Mouse (Mus musculus) intestine, embryonic 16.5 days (tissue): Measurements from ENCODE around the gene Clybl. TPM values are rescaled to one million over a fixed set of nuclear protein-coding genes. Genes with fewer than 3 reads are reported as not detected.

ENCODE experiments used
- ATAC-seq: fragments of 200-750 bp; cut with Nextera tagmentation; 2 replicates; pipeline ENCODE4 v1.8.0; 2017; ENCODE audit warnings: moderate TSS enrichment, moderate library complexity
- H3K27ac ChIP-seq: fragments of 300-500 bp; sonication (generic); 2 replicates; pipeline ENCODE4 v1.5.1; 2014; ENCODE audit warnings: mild to moderate bottlenecking, low read length
- H3K27me3 ChIP-seq: fragments of 300-500 bp; sonication (generic); replicated peaks from 2 replicates; pipeline ENCODE4 v1.6.1; 2014; ENCODE audit warnings: low read length, control low read depth, mixed read lengths; ENCODE audit not compliant: control insufficient read depth, insufficient read depth
- H3K36me3 ChIP-seq: fragments of 300-500 bp; sonication (generic); 2 replicates; pipeline ENCODE4 v1.6.1; 2014; ENCODE audit warnings: low read length, control low read depth; ENCODE audit not compliant: control insufficient read depth, insufficient read depth
- H3K4me1 ChIP-seq: fragments of 300-500 bp; sonication (generic); 2 replicates; pipeline ENCODE4 v1.6.1; 2014; ENCODE audit warnings: low read length, control low read depth, mixed read lengths; ENCODE audit not compliant: control insufficient read depth, insufficient read depth
- H3K4me2 ChIP-seq: fragments of 300-500 bp; sonication (generic); 2 replicates; pipeline ENCODE4 v1.6.1; 2014; ENCODE audit warnings: low read depth, low read length, control low read depth
- H3K4me3 ChIP-seq: fragments of 300-500 bp; sonication (generic); 2 replicates; pipeline ENCODE4 v1.5.1; 2014; ENCODE audit warnings: mild to moderate bottlenecking, low read length
- H3K9ac ChIP-seq: fragments of 300-500 bp; sonication (generic); 2 replicates; pipeline ENCODE4 v1.6.1; 2014; ENCODE audit warnings: low read depth, low read length
- H3K9me3 ChIP-seq: fragments of 300-500 bp; sonication (generic); 2 replicates; pipeline ENCODE4 v1.6.1; 2016; ENCODE audit warnings: low read length, control low read depth; ENCODE audit not compliant: control insufficient read depth
- WGBS: fragments of 180-500 bp; shearing (Covaris S2); extraction: QIAGEN DNeasy Blood & Tissue Kit; methylation state at CpG from one replicate; pipeline ENCODE4 v1.1.7; 2014; 5-methylcytosine and 5-hydroxymethylcytosine counted together
- polyA plus RNA-seq: library from polyadenylated mRNA; unstranded; fragments of >200 nt; fragmentation: Nextera tagmentation; extraction: Ambion mirVana; gene quantifications from 2 replicates; pipeline ENCODE4 v1.2.1, GENCODE M21; 2015

Clybl gene
- polyA plus RNA-seq, 1 experiment from 2014 or later = 38.7 TPM

DNA sequence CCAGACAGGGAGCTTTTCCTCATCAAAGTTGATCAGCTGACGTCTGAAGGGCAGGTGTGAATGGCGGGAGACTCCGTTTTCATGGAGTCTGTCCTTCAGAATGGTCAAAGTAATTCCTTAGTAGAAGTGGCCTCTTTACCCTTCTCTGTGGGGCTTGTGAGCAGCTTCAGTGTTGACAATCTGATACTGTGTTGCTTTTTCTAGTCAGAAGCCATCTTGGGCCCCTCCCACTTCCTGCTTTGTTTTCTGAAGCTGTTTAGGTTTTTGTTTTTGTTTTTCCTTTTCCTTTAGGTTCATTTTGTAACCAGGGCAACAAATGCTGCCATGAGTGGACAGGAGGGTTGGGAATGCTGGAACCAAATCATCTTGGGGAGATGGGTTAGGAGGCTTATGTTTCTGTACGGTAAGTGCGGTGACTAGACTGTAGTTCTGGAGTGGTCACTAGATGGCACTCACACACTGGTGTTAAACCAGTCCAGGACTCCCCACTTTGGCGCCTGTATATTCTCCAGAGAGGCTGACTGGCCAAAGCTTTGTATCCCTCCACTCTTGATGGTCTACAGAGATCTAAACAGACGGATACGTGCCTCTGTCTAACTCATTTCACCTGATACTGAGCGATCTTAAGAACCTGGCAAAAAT lies 42.1 kb downstream of the Clybl start:
- Histone ChIP-seq H3K36me3 (no peaks in the 10 kb centered on the region), H3K4me3 (peak overlapping the region; percentile 31), H3K27me3 (peaks cover 12% of the 10 kb centered on the region), H3K4me2 (peak overlapping the region; percentile 47), H3K9ac (no peak overlapping the region), H3K4me1 (no peaks in the 10 kb centered on the region), H3K9me3 (no peaks in the 10 kb centered on the region), H3K27ac (no peak overlapping the region)
- 25% methylated on average over 9 of the region's 9 CpGs for WGBS
- peak; percentile 87 for ATAC-seq

DNA sequence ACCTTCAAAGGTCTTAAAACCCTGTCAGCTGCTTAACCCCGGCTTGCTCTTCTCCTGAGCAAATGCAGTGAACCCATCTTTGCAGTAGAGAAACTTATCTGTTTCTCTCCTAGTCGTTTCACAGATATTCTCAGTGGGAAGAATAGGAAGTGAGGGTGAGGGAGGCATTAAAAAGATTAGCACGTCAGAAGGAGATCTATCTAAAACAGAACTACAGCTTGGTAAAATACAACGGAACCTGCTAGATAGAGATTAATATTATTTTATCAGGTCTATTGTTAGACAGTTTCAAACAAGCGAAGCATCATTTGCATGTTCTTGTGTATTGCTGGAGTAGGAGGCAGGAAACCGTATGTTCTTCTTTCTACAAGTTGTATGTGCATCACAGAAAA lies 42.6 kb downstream of the Clybl start:
- no peaks in the 10 kb centered on the region for H3K9me3 ChIP-seq
- H3K36me3 ChIP-seq = no peaks in the 10 kb centered on the region
- H3K27ac ChIP-seq = no peak overlapping the region
- H3K4me2 ChIP-seq = no peak overlapping the region
- WGBS = 56% methylated on average over 6 of the region's 6 CpGs
- no peak overlapping the region for H3K9ac ChIP-seq
- H3K4me1 ChIP-seq = no peaks in the 10 kb centered on the region
- H3K27me3 ChIP-seq = peaks cover 13% of the 10 kb centered on the region
- no peak overlapping the region for H3K4me3 ChIP-seq
- no peak for ATAC-seq

DNA sequence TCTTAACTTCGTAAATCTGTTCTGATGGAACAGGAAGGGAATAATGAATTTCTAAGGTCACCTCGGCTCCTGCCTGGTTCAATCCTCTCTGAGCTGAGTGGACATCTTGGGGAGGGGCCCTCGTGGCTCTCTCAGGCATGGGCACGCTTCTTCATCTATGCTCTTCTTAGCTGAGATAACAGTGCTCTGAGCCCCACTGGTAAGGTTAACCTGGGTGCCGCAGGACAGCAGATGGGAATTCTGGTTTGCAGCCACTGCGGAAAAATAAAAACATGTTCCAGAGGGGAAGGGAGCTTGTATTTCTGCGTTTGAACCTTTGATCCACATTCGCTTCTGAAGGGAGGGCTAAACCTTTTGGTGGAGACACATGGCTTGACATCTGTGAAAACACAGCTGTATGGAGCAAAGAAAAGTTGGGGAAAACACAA lies 43.0 kb downstream of the Clybl start:
- H3K4me2 ChIP-seq = no peak overlapping the region
- no peak for ATAC-seq
- no peak overlapping the region for H3K4me3 ChIP-seq
- peaks cover 17% of the 10 kb centered on the region for H3K27me3 ChIP-seq
- WGBS = 65% methylated on average over 8 of the region's 8 CpGs
- no peaks in the 10 kb centered on the region for H3K9me3 ChIP-seq
- H3K27ac ChIP-seq = no peak overlapping the region
- no peaks in the 10 kb centered on the region for H3K4me1 ChIP-seq
- H3K36me3 ChIP-seq = no peaks in the 10 kb centered on the region
- H3K9ac ChIP-seq = no peak overlapping the region

DNA sequence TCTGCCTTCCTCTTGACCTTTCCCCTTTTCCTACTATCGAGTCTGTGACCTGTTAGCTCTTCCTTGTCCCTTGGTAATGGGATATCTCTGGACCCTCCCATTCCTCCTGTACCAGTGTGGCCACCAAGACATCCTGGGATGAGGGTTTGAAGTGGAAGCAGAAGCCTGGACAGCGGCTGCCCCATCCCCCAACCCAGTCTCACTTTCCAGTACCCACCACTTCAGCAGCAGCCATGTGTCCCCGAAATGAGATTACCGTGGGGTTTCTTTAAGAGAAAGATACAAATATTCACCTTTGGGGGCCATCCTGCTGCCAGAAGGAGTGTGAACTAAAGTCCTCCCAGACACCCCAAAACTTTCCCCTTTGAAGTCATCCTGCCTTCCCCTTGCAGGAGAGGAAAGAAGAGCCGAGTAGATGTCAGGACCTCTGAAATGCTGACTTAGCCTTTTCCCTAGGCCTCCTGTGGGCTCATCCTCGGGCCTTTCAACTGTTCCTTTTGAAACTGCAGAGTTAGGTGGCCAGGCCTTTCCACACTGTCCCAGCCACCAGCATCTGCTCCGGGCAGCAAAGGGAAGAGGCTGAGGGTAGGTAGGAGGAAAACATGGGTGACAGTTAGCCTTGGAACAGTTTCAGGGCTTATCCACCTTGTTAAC lies 44.1 kb downstream of the Clybl start:
- no peaks in the 10 kb centered on the region for H3K9me3 ChIP-seq
- H3K27ac ChIP-seq = no peak overlapping the region
- H3K9ac ChIP-seq = no peak overlapping the region
- H3K36me3 ChIP-seq = no peaks in the 10 kb centered on the region
- no peak overlapping the region for H3K4me2 ChIP-seq
- H3K4me3 ChIP-seq = no peak overlapping the region
- H3K27me3 ChIP-seq = peaks cover 17% of the 10 kb centered on the region
- WGBS = 34% methylated on average over 7 of the region's 7 CpGs
- ATAC-seq = no peak
- H3K4me1 ChIP-seq = no peaks in the 10 kb centered on the region

DNA sequence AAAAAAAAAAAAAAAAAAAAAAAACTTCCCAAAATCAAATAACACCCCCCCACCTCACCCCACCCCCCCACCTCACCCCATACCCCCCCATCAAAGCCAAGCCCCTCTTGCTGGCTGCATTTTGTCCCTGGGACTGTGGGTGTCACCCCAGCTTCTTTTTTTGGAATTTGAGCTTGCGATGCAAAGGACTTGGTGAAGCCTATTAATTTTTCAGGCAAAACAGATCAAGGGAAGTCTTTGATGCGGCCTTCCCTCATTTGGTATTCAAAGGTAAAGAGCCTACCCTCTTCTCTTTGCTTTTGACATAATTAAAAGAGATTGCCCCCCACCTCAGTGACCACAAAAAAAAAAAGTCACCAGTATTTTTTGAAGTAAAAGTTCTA lies 44.6 kb downstream of the Clybl start:
- Histone ChIP-seq H3K36me3 (no peaks in the 10 kb centered on the region), H3K27ac (no peak overlapping the region), H3K9ac (no peak overlapping the region), H3K4me1 (no peaks in the 10 kb centered on the region), H3K4me2 (no peak overlapping the region), H3K9me3 (no peaks in the 10 kb centered on the region), H3K27me3 (peaks cover 17% of the 10 kb centered on the region), H3K4me3 (no peak overlapping the region)
- 84% methylated on average over 2 of the region's 2 CpGs for WGBS
- no peak for ATAC-seq

DNA sequence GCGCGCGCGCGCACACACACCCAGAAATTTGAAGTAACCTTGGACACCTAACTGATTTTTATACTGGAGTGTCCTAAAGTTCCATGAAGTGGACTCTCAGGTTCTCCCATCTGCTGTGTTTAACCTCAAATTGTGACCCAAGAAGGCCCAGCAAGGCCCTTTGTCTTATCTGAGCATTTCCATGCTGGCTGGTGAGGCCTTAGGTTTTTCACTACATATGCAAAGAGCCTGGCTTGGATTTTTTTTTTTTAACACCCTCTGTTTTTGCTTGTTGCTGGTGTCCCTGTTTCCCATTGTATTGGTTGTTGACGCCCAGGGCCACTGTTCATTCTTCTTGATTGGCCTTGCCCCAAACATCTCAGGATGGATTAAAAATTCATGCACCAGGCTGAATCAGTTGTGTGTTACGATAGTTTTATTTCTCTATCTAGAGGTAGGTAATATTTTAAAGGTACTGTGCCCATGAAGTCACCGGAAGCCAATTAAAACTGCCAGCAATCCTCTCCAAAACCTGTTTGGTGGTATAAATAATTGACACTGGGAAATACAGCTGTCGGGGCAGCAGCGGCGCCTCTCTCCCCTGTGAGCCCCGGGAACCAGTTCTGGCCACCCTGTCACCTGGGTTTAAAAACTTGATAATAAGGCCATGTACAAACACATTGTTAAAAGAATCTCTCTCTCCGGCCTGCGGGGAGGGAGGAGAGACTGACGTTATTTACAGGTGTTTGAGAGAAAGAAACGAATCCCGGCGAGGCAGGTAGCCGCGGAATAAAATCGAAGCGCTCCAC lies 45.4 kb downstream of the Clybl start:
- 60% methylated on average over 22 of the region's 22 CpGs for WGBS
- no peak overlapping the region for H3K4me3 ChIP-seq
- no peak for ATAC-seq
- H3K36me3 ChIP-seq = no peaks in the 10 kb centered on the region
- no peak overlapping the region for H3K4me2 ChIP-seq
- H3K27ac ChIP-seq = no peak overlapping the region
- no peaks in the 10 kb centered on the region for H3K9me3 ChIP-seq
- no peak overlapping the region for H3K9ac ChIP-seq
- no peaks in the 10 kb centered on the region for H3K4me1 ChIP-seq
- H3K27me3 ChIP-seq = peaks cover 17% of the 10 kb centered on the region

DNA sequence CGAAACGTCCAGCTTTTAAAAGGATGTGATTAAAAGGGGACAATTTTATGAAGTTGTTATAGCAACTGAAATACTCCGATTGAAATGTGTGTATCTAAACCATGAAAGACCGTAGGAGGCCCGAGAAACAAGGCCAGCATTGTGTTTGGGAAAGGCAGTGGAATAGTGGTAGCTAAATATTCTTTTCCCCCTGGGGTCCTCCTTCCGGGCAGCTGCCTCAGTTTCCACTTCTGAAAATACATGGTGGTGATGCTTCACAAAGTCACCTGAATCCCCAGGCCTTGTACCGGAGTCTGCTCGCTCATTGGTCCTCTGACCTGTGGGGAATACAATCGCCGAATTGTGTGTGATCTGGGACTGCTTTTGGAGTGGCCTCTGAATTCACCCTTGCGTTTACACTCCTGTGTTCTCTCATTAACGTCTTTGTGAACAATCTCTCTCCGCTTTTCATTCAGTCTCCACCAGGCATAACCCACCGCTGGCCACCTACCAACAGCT lies 46.0 kb downstream of the Clybl start:
- H3K27me3 ChIP-seq = peaks cover 17% of the 10 kb centered on the region
- no peaks in the 10 kb centered on the region for H3K9me3 ChIP-seq
- 43% methylated on average over 14 of the region's 14 CpGs for WGBS
- no peak overlapping the region for H3K4me2 ChIP-seq
- H3K4me1 ChIP-seq = no peaks in the 10 kb centered on the region
- no peak overlapping the region for H3K9ac ChIP-seq
- ATAC-seq = no peak
- H3K4me3 ChIP-seq = no peak overlapping the region
- no peak overlapping the region for H3K27ac ChIP-seq
- H3K36me3 ChIP-seq = no peaks in the 10 kb centered on the region

DNA sequence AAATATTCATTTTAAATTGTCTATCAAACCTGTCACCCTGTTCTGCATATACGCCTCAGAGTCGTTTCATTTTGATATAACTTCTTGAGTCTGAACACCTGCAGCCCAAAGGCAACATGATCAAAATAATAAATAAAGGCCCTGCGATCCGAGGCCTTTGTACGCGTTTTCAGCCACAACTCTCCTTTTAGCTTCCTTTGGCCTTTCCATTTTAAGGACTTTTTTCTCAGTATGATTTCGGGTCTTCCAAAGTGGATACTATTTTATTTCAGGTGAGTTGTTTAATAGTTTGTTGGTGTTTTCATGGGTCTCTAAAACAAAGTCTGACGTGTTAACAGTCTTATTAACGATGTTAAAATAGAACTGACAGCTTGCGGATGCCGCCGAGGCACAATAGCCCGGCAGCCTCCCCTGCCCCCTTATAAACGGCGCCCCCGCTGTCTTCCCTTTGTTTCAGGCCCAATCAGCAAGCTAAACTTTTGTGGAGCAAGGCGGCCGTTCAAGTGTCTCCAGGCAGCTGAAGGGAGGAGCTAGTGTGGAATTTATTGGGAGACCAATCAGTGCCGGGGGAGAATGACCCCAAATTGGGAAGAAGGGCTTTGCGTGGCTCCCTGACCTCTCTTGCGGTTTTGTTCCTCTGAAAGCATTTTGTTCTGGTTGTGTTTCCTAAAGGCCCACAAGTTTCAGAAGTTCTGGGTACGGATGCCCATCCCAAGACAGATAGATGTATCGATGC lies 47.5 kb downstream of the Clybl start:
- Histone ChIP-seq H3K4me3 (no peak overlapping the region), H3K36me3 (no peaks in the 10 kb centered on the region), H3K27me3 (peaks cover 17% of the 10 kb centered on the region), H3K4me2 (no peak overlapping the region), H3K27ac (no peak overlapping the region), H3K9ac (no peak overlapping the region), H3K4me1 (no peaks in the 10 kb centered on the region), H3K9me3 (no peaks in the 10 kb centered on the region)
- WGBS = 35% methylated on average over 23 of the region's 23 CpGs
- no peak for ATAC-seq

DNA sequence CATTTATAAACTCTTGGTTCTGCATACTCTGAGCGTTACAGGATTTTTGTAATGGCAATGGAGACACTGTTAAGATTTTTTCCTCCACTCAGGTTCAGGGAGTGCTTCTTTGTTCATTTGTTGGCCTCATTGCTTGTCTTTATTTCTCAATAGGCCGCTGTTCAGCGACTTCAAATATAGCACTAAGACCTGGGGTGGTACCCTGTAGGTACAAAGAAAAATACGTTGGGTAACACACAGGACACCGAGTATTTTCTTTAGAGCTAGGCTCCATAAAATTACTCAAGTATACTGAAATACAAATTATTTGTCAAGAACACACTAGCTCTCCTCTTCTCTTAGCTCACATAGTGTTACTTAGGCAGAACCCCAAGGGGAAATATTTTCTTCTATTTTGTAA lies 48.5 kb downstream of the Clybl start:
- no peak overlapping the region for H3K9ac ChIP-seq
- no peak overlapping the region for H3K27ac ChIP-seq
- no peak overlapping the region for H3K4me2 ChIP-seq
- H3K4me1 ChIP-seq = no peaks in the 10 kb centered on the region
- H3K36me3 ChIP-seq = no peaks in the 10 kb centered on the region
- H3K4me3 ChIP-seq = no peak overlapping the region
- 86% methylated on average over 5 of the region's 5 CpGs for WGBS
- peaks cover 17% of the 10 kb centered on the region for H3K27me3 ChIP-seq
- ATAC-seq = no peak
- H3K9me3 ChIP-seq = no peaks in the 10 kb centered on the region
